In the genomic region with DNA sequence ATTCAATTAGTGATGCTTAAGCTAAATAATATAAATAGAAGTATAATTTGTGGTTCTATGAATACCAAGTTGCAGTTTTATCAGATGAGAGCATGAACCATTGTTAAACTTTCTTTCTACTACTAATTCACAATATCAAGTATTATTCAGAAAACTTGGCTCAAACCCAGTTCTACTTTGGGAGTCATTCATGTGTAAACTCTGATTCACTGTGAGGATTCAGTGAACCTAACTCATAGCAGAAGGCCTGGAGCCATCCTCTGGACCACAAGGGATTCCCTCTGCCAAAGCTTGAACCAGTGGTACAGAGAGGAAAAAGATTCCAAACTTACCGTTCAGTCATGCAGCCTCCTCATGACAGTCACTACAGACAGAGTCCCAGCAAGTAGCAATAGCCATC, we compare ENCODE assay signal across 8 mouse cellular contexts.
"Had no signal": no experiment of that assay in that cellular context is flagged by ENCODE, and none has a peak within 500 bp of the region (broad histone marks: within the 10 kb centered on the region; RNA-seq: fewer than 3 reads in every experiment).

No protein-coding gene starts in this region.

- DNase-seq: kidney, postnatal 14 days; liver, embryonic 13.5 days; liver, postnatal 0 days; lung, postnatal 14 days; right cerebral cortex, postnatal 4 days; spleen, adult 18-20 months; thymus, adult 2 months; thymus, postnatal 25 days had no signal
